Mouse (Mus musculus) small intestine, adult 2 months (tissue): Measurements from ENCODE around the gene Zfp324.

Experiments
- CTCF ChIP-seq: fragments of 200-500 bp; IDR thresholded peaks from 2 replicates; pipeline ENCODE4 v1.5.1; 2012; ENCODE audit warnings: low read depth, mild to moderate bottlenecking, control low read depth, inconsistent platforms, low read length, moderate library complexity, mixed read lengths; ENCODE audit not compliant: insufficient replicate concordance, insufficient read length; ENCODE audit errors: extremely low read depth
- POLR2A ChIP-seq: fragments of 200-500 bp; IDR thresholded peaks from 2 replicates; pipeline ENCODE4 v1.6.1; 2012; ENCODE audit warnings: low read depth, mild to moderate bottlenecking, control low read depth, inconsistent platforms, low read length, moderate library complexity

- TF ChIP-seq POLR2A (no peak), CTCF (no peak)
Measured at GRCm38 (mm10) chr7:12986906-12987305, 21.3 kb downstream of the Zfp324 start.
